8 mouse cellular contexts compared by ENCODE assay signal in the genomic region with DNA sequence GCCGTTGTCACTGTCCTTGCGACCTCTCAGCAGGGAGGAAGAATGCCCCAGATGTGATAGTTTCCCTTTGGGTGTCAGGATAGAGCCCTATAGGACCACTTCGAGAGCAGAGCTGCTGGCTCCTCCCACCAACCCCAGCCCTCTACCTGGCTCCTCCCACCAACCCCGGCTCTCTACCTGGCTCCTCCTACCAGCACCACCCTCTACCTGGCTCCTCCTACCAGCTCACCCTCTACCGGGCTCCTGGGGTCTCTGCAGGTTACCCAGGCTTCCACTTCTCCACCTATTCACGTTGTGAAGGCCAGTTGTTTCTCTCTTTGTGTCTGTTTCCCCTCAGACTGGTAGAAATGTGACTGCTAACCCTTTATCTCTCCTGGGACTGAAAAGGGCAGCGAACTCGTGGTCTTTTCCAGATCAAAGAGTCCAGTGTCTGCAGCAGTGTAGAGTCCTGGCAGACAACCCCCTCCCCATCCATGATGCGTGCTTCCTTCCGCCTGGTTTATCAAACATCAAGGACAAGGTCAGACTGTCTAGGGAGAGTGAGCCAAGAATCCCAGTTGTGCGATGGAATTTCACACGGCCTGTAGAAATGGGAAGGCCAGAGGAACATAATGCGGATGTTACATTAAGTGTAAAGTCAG. TPM values are rescaled to one million over a fixed set of nuclear protein-coding genes. Genes with fewer than 3 reads are reported as not detected.
A peak's percentile ranks its signal among the peaks of the same experiment; 100 is the strongest.
DNase-seq lines count a peak whose midpoint lies in the region; ATAC-seq lines count a peak whose summit lies in the region.

No protein-coding gene starts in this region.

- peaks cover 24% of the 10 kb centered on the region for H3K4me1 ChIP-seq in forebrain, embryonic 10.5 days
- H3K4me1 ChIP-seq in forebrain, embryonic 16.5 days (replicated peaks; ENCODE audit: control insufficient read depth, insufficient read depth, low read length) = peaks cover 9% of the 10 kb centered on the region
- H3K4me1 ChIP-seq in liver, embryonic 16.5 days (ENCODE audit: control insufficient read depth, low read depth, low read length) = peaks cover 16% of the 10 kb centered on the region

- no peaks in the 10 kb centered on the region for H3K36me3 ChIP-seq in forebrain, embryonic 10.5 days (replicated peaks)
- H3K36me3 ChIP-seq in forebrain, embryonic 16.5 days (ENCODE audit: control insufficient read depth, insufficient read depth) = no peaks in the 10 kb centered on the region
- no peaks in the 10 kb centered on the region for H3K36me3 ChIP-seq in liver, embryonic 16.5 days (ENCODE audit: control insufficient read depth, insufficient read depth)

- 31% methylated on average over 13 of the region's 13 CpGs for WGBS in forebrain, embryonic 10.5 days
- 30% methylated on average over 13 of the region's 13 CpGs for WGBS in forebrain, embryonic 16.5 days
- 27% methylated on average over 13 of the region's 13 CpGs for WGBS in liver, embryonic 16.5 days (ENCODE audit: insufficient replicate concordance)

- ATAC-seq in forebrain, embryonic 16.5 days = no peak
- ATAC-seq in liver, embryonic 16.5 days (ENCODE audit: low read depth) = peak; percentile 53

- no peak overlapping the region for H3K9ac ChIP-seq in forebrain, embryonic 16.5 days (replicated peaks; ENCODE audit: low read depth, low read length)
- H3K9ac ChIP-seq in liver, embryonic 16.5 days (ENCODE audit: low read depth, low read length) = no peak overlapping the region

- 0 out of 2 replicates have a peak, but pooled peaks cover 3% of the 10 kb centered on the region for H3K27me3 ChIP-seq in forebrain, embryonic 10.5 days (ENCODE audit: poor library complexity, severe bottlenecking)
- no peaks in the 10 kb centered on the region for H3K27me3 ChIP-seq in forebrain, embryonic 16.5 days (replicated peaks; ENCODE audit: control insufficient read depth, insufficient read depth, low read length)
- H3K27me3 ChIP-seq in liver, embryonic 16.5 days (ENCODE audit: control insufficient read depth, insufficient read depth, low read depth, low read length) = no peaks in the 10 kb centered on the region

- intact Hi-C loops in heart, postnatal 10 days (cut with DNase I) = loop anchor here (1.0 to 10.0 kb wide), 2 partner anchors 59 to 137 kb away; a partner anchor contains a TSS

- H3K4me2 ChIP-seq in forebrain, embryonic 16.5 days (ENCODE audit: low read length) = no peak overlapping the region
- H3K4me2 ChIP-seq in liver, embryonic 16.5 days (ENCODE audit: low read depth, low read length) = no peak overlapping the region; the same call in 1 of the 2 replicates

- no peak overlapping the region for H3K4me3 ChIP-seq in forebrain, embryonic 10.5 days
- no peak overlapping the region for H3K4me3 ChIP-seq in forebrain, embryonic 16.5 days (replicated peaks; ENCODE audit: low read length)
- H3K4me3 ChIP-seq in liver, embryonic 16.5 days (ENCODE audit: low read depth, low read length) = no peak overlapping the region

- no peaks in the 10 kb centered on the region for H3K9me3 ChIP-seq in forebrain, embryonic 10.5 days
- H3K9me3 ChIP-seq in forebrain, embryonic 16.5 days (ENCODE audit: control insufficient read depth, low read length) = no peaks in the 10 kb centered on the region
- H3K9me3 ChIP-seq in liver, embryonic 16.5 days (replicated peaks; ENCODE audit: control insufficient read depth, low read length) = no peaks in the 10 kb centered on the region

- peak; percentile 34 for DNase-seq in forebrain, embryonic 10.5 days (ENCODE audit: extremely low spot score, low spot score)
- DNase-seq in WW6 (ENCODE audit: low read depth, low spot score) = peak; percentile 82
- DNase-seq in heart, postnatal 10 days = peak; percentile 17 to 34
- peak; percentile 50 for DNase-seq in retina, embryonic 14.5 days (ENCODE audit: low spot score)
- no peak for DNase-seq in left cerebral cortex, adult 18-20 months (ENCODE audit: low spot score in 2 of 2)
- DNase-seq in layer of hippocampus, adult 11-12 months (ENCODE audit: low spot score) = no peak

- H3K27ac ChIP-seq in forebrain, embryonic 10.5 days = peak overlapping the region; percentile 68; the same call in 1 of the 2 replicates
- H3K27ac ChIP-seq in forebrain, embryonic 16.5 days (ENCODE audit: low read length) = no peak overlapping the region
- no peak overlapping the region for H3K27ac ChIP-seq in liver, embryonic 16.5 days (ENCODE audit: low read length)

RNA-seq across cellular contexts. Expression of a gene that starts 9.4 kb away (rescaled TPM):
- polyA plus RNA-seq in forebrain, embryonic 10.5 days (2016; fragmentation: Nextera tagmentation; extraction: Ambion mirVana) = 156 and 166 TPM in 2 replicates
- 316 and 341 TPM in 2 replicates for polyA plus RNA-seq in forebrain, embryonic 16.5 days (2015; fragmentation: Nextera tagmentation; extraction: Ambion mirVana)
- total RNA-seq in heart, postnatal 10 days (2021) = 100 to 1,000 TPM; 135 to 138 TPM
- 42.7 and 48.1 TPM in 2 replicates for polyA plus RNA-seq in liver, embryonic 16.5 days (2015; fragmentation: Nextera tagmentation; extraction: Ambion mirVana)
- 100 to 1,000 TPM; 382 to 398 TPM for total RNA-seq in left cerebral cortex, adult 18-20 months (2021)

RNA-seq across cellular contexts. Expression of a gene that starts 17.6 kb away (rescaled TPM):
- polyA plus RNA-seq in forebrain, embryonic 10.5 days (2016; fragmentation: Nextera tagmentation; extraction: Ambion mirVana) = 50.9 and 55.3 TPM in 2 replicates
- 89.5 and 104 TPM in 2 replicates for polyA plus RNA-seq in forebrain, embryonic 16.5 days (2015; fragmentation: Nextera tagmentation; extraction: Ambion mirVana)
- 10 to 100 TPM; 10.2 to 10.4 TPM for total RNA-seq in heart, postnatal 10 days (2021)
- polyA plus RNA-seq in liver, embryonic 16.5 days (2015; fragmentation: Nextera tagmentation; extraction: Ambion mirVana) = 4.2 and 5.3 TPM in 2 replicates
- total RNA-seq in left cerebral cortex, adult 18-20 months (2021) = 10 to 100 TPM; 32.2 to 42.8 TPM

Comparison
In these comparisons a context has a peak if more than half of its experiments do, and no peak if none do; other contexts are left out.
1. DNase-seq: peak in forebrain, embryonic 10.5 days (single experiment), WW6 (single experiment), heart, postnatal 10 days (2 of 2) and retina, embryonic 14.5 days (single experiment); none in left cerebral cortex, adult 18-20 months (0 of 2) and layer of hippocampus, adult 11-12 months (single experiment).